Mouse (Mus musculus): ENCODE results near the gene Tk1. TPM values are rescaled to one million over a fixed set of nuclear protein-coding genes. Genes with fewer than 3 reads are reported as not detected.
"Not testable (repeated sequence)": the region's sequence is repeated elsewhere in the genome, so short reads cannot be mapped to it uniquely, and the experiment has no call there.

Tk1 gene
- polyA plus RNA-seq, 1 experiment, result 1.9 TPM

DNA sequence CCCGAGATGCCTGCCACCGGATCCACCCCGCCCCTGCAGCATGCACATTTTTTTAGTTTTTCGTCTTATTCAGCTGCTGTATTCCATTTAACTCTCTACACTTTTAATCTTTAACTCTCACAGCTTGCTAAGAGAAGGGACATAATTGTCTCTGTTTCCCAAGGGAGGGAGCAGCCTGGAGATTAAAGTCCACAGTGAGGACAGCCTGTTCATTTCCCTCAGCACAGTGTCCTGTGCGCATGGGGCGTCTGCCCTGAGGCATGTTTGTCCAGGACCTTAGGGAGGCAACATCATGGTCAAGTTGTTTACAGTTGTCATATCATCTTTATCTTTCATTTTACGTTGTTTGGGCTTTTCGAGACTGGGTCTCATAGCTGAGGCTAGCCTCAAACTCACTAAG, 8.2 kb upstream of the Tk1 start:
- TF ChIP-seq CTCF (IDR thresholded peaks at IDR 0.05; ENCODE audit: extremely low read depth, insufficient read depth, low read length), result no peak
- no peak for TF ChIP-seq POLR2A (IDR thresholded peaks at IDR 0.05; ENCODE audit: extremely low read depth, insufficient read depth, low read length)

DNA sequence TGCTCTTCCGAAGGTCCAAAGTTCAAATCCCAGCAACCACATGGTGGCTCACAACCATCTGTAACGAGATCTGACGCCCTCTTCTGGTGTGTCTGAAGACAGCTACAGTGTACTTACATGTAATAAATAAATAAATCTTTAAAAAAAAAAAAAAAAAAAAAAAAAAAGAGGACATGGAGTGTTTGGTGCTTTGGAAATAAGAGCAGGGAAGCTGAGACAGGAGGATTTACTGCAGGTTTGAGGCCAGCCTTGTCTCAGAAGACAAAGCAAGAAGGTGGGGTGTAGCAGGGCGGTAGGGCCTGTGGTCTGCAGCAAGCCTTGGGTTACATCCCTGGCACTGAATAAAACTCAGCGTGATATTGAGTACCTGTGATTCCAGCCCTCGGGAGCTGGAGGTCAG, 7.6 kb upstream of the Tk1 start:
- H3K4me1 ChIP-seq (ENCODE audit: control insufficient read depth, insufficient read depth, low read length); H3K4me3 ChIP-seq (ENCODE audit: insufficient read depth, low read length); H3K27ac ChIP-seq (ENCODE audit: insufficient read depth, low read length): not testable (repeated sequence)

More for the DNA sequence above, 8.2 kb upstream of the Tk1 start:
- no peak overlapping the region for H3K27ac ChIP-seq (ENCODE audit: insufficient read depth, low read length)
- no peaks in the 10 kb centered on the region for H3K4me1 ChIP-seq (ENCODE audit: control insufficient read depth, insufficient read depth, low read length)
- no peak overlapping the region for H3K4me3 ChIP-seq (ENCODE audit: insufficient read depth, low read length)

DNA sequence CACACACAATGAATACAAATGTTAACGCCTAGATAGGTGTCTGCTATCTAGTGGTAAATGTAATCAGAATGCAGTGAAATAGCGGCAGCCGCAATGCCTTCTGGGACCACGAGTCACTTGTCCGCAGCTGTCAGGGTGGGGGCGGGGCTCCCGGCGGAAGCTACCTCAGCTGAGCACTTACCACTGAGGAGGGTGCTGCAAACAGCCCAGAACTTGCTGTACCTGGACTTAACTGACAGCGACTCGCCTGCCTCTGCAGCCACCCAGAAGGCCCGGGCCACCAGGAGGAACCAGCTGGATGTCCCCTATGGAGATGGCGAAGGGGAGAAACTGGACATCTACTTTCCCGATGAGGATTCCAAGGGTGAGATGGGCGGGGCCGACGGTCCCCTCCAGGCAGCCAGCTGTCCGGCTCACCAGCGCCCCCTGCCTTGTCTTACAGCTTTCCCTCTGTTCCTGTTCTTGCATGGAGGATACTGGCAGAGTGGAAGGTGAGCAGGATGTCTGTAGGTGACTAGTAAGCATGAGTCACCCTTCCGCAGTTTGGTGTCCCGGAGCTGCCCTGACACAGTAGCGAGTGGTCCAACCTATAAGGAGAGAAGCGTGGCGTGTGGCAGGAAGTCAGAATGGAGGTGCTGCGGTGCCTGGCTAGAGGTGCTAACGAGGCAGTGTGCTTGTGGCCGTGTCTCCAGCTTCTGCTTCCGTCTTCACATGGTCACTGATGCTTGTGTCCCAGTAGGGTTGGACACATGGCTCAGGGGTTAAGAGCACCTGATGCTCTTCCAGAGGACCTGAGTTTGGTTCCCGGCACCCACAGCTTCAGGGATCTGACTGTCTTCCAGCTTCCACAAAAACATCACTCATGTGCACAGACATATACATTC, 6.4 kb upstream of the Tk1 start:
- H3K27ac ChIP-seq (ENCODE audit: insufficient read depth, low read length), result no peak overlapping the region
- no peak for TF ChIP-seq POLR2A (IDR thresholded peaks at IDR 0.05; ENCODE audit: extremely low read depth, insufficient read depth, low read length)
- peak; percentile 53 for TF ChIP-seq CTCF (IDR thresholded peaks at IDR 0.05; ENCODE audit: extremely low read depth, insufficient read depth, low read length)
- H3K4me1 ChIP-seq (ENCODE audit: control insufficient read depth, insufficient read depth, low read length), result no peaks in the 10 kb centered on the region
- H3K4me3 ChIP-seq (ENCODE audit: insufficient read depth, low read length), result peak overlapping the region; percentile 30

DNA sequence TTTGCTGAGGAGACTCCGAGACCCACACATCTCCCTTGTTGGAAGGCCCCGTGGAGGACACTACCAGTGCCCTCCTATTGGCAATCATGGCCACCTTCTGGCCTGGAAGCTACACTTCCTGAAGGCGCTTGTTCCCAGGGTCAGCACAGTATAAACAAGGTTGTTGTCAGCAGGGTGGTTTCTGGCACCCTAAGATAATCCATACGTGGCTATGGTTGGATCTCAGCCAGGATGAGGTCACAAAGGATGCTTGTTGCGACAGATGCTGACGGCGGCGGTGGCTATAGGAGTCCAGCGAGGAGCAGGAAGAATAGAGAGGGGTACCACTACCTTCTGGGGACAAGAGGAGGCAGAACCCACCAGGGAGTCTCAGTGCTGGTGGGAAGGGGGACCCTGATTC, 4.5 kb upstream of the Tk1 start:
- H3K27ac ChIP-seq (ENCODE audit: insufficient read depth, low read length), result no peak overlapping the region
- no peak for TF ChIP-seq POLR2A (IDR thresholded peaks at IDR 0.05; ENCODE audit: extremely low read depth, insufficient read depth, low read length)
- no peak for TF ChIP-seq CTCF (IDR thresholded peaks at IDR 0.05; ENCODE audit: extremely low read depth, insufficient read depth, low read length)
- H3K4me3 ChIP-seq (ENCODE audit: insufficient read depth, low read length), result no peak overlapping the region
- no peaks in the 10 kb centered on the region for H3K4me1 ChIP-seq (ENCODE audit: control insufficient read depth, insufficient read depth, low read length)

DNA sequence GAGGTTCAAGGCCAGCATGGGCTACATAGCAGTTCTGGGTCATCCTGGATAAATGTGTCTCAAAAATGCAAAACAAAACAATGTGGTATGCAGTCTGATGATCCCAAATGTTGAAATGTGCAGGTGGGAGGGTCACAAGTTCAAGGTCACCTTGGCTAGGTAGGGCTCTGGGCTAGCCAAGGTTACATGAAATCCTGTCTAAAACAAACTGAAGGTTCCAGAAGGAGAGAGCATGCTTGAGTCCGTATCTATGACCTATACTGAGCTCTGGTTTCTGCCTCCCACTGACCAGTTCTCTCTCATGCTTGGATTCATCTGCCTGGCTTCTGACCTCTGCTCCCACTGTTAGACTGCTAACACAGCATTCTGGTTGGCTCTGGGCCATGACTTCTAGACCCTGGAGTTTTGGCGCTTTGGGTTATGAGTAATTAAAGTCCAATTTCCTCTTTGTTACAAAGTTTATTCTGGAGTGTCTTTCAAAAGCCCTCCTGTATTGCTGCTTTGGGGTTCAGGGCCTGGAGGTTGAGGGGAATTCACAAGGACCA, 3.9 kb upstream of the Tk1 start:
- no peak for TF ChIP-seq POLR2A (IDR thresholded peaks at IDR 0.05; ENCODE audit: extremely low read depth, insufficient read depth, low read length)
- TF ChIP-seq CTCF (IDR thresholded peaks at IDR 0.05; ENCODE audit: extremely low read depth, insufficient read depth, low read length), result no peak
- Histone ChIP-seq H3K27ac (ENCODE audit: insufficient read depth, low read length) (no peak overlapping the region), H3K4me1 (ENCODE audit: control insufficient read depth, insufficient read depth, low read length) (no peaks in the 10 kb centered on the region)

DNA sequence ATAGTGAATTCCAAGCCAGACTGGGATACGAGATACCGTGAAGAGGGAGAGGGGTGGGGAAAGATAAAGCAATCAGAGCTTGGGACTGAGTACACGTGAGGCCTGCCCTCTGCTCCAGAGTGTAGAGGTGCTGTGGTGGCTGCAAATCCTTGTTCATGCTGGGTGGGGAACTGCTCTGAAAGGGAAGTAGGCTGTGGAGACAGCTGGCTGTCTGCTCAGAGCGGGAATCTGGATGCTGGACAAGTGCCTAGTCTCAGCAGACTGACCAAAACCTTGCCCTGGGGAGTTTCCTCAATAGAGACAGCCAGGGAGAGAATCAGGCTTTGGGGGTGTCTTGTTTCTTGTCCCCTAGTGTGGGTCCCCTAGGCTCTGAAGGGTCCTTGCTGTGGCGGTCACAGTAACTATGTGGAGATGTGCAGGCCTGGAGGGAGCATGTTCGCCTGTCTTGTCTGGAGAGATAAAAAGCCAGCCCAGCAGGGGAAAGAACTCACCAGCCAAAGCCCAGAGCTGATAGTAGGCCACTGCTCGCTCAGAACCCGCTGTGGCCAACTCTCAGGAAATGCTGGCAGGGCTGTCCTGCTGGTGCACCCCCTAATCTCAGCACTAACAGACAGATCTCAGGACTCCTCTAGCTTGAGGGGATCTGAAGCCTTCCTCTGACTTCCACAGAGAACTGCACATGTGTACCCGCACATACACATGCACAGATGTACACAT, 3.2 kb upstream of the Tk1 start:
- TF ChIP-seq CTCF (IDR thresholded peaks at IDR 0.05; ENCODE audit: extremely low read depth, insufficient read depth, low read length) (no peak), POLR2A (IDR thresholded peaks at IDR 0.05; ENCODE audit: extremely low read depth, insufficient read depth, low read length) (no peak)
- Histone ChIP-seq H3K4me1 (ENCODE audit: control insufficient read depth, insufficient read depth, low read length) (no peaks in the 10 kb centered on the region), H3K4me3 (ENCODE audit: insufficient read depth, low read length) (no peak overlapping the region), H3K27ac (ENCODE audit: insufficient read depth, low read length) (no peak overlapping the region)

More for the DNA sequence above, 3.9 kb upstream of the Tk1 start:
- H3K4me3 ChIP-seq (ENCODE audit: insufficient read depth, low read length), result no peak overlapping the region

DNA sequence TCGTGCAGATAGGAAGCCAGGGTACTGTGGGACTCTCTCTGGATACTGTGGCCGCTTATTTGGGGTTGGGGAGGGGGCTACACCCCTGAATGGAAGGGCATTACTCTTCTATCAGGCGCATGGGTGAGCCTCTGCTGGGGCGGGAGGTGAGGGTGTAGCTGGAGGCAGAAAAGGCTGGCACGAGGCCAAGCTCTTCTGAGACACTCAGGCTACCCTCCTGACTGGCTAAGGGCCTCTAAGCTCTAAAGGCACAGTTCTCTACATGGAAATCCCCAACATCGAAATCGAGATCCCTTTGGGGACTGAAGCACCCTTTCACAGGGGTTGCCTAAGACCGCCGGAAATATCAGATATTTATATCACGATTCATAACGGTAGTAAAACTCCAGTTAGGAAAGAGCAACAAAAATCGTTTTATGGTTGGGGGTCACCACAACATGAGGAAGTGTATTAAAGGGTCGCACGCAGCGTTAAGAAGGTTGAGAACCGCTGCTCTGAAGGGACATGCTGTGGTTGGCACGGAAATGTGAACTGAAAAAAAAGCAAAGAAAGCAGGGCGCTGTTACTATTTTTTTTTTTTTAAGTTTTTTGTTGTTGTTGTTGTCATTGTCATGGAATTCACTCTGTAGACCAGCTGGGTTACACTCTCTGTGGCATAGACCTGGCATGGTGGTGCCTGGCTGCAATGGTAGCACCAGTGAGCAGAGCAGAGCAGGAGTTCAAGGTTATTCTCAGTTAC, 2.4 kb upstream of the Tk1 start:
- no peak overlapping the region for H3K27ac ChIP-seq (ENCODE audit: insufficient read depth, low read length)
- TF ChIP-seq CTCF (IDR thresholded peaks at IDR 0.05; ENCODE audit: extremely low read depth, insufficient read depth, low read length), result no peak
- TF ChIP-seq POLR2A (IDR thresholded peaks at IDR 0.05; ENCODE audit: extremely low read depth, insufficient read depth, low read length), result no peak
- H3K4me3 ChIP-seq (ENCODE audit: insufficient read depth, low read length), result no peak overlapping the region
- no peaks in the 10 kb centered on the region for H3K4me1 ChIP-seq (ENCODE audit: control insufficient read depth, insufficient read depth, low read length)

DNA sequence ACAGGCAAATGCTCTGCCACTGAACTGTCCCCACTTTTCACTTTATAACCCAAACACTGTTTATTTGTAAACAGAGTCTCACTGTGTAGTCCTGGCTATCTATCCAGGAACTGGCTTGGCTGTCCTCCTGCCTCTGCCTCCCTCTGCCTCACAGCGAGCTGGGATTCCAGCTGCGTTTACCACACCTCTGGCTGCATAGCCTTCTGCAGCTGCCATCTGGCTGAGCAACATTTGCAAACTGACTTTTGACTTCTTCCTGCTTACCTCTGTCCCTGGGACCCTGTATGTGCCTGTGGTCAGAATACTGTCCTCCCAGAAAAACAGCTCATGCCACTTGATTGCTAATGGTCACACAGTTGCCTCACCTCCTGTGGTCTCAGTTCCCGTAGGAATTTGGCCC, 1.5 kb upstream of the Tk1 start:
- no peaks in the 10 kb centered on the region for H3K4me1 ChIP-seq (ENCODE audit: control insufficient read depth, insufficient read depth, low read length)
- no peak overlapping the region for H3K27ac ChIP-seq (ENCODE audit: insufficient read depth, low read length)
- H3K4me3 ChIP-seq (ENCODE audit: insufficient read depth, low read length), result no peak overlapping the region
- TF ChIP-seq CTCF (IDR thresholded peaks at IDR 0.05; ENCODE audit: extremely low read depth, insufficient read depth, low read length), result no peak
- TF ChIP-seq POLR2A (IDR thresholded peaks at IDR 0.05; ENCODE audit: extremely low read depth, insufficient read depth, low read length), result no peak

DNA sequence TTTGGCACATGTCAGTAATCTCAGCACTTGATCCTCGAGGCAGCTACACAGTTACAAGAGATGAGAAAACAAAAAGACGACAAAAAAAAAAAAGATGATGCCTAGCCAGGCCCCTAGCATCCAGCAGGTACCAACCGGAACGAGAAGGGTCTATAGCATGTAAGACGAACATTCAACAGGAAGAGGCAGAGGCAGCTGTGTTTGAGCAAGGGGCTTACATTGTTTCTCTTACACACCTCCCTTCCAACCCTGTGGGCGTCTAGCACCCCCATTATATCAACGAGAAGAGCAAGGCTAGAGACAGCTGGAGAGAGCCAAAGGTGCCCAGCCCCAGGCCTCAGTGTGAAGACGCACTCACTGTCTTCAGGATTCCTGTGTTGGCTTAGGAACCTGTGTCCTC, 1.0 kb upstream of the Tk1 start:
- no peaks in the 10 kb centered on the region for H3K4me1 ChIP-seq (ENCODE audit: control insufficient read depth, insufficient read depth, low read length)
- H3K27ac ChIP-seq (ENCODE audit: insufficient read depth, low read length), result no peak overlapping the region
- TF ChIP-seq POLR2A (IDR thresholded peaks at IDR 0.05; ENCODE audit: extremely low read depth, insufficient read depth, low read length), result no peak
- no peak for TF ChIP-seq CTCF (IDR thresholded peaks at IDR 0.05; ENCODE audit: extremely low read depth, insufficient read depth, low read length)
- H3K4me3 ChIP-seq (ENCODE audit: insufficient read depth, low read length), result no peak overlapping the region
